In the genomic region with DNA sequence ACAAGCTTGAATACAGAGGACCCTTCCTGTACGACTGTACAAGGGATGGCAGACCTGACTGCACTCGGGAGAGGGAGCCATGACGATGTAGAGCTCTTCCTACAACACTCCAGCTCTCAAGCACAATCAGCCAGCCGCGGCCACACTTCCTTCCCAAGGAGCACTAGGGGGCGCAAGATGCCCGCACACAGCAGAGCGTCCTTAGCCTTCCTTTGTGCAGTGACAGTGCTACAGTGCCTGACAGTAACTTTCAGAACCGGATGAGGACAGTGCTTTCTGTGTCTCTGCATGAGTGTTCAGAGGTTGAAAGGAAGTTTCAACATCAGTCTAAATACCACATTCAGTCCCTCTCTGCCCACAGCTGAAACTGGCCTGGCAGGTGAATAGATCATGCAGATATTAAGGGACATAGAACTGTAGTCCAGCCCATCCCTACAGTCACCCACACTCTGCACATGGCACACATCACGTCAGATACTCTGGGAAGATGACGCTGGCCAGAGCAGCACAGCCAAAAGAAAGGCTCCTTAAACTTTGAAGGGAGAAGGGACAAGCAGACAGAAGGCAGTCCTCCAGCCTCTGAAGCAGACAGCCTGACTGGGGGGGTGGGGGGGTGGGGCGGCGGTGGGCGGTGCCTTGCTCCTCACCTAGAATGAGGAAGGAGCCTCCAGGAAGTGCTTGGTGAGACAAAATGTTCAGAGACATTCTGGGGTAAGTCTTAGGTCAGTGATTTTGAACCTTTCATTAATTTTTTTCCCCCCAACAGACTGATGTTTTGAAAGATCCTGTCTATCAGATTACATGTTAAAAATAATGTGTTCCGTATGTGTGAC, we compare ENCODE assay signal across 8 mouse cellular contexts. TPM values are rescaled to one million over a fixed set of nuclear protein-coding genes. Genes with fewer than 3 reads are reported as not detected.
A peak's percentile ranks its signal among the peaks of the same experiment; 100 is the strongest.
DNase-seq lines count a peak whose midpoint lies in the region; ATAC-seq and TF ChIP-seq lines count a peak whose summit lies in the region.

No protein-coding gene starts in this region.

- in situ Hi-C loops in Patski (cut with MboI; ENCODE audit: low pct_unique_long_range_greater_than_20kb) = no loop called here

- no peak for DNase-seq in Patski (ENCODE audit: low read depth, low spot score)
- peak; percentile 85 for DNase-seq in cerebellum, postnatal 14 days
- DNase-seq in gastrocnemius, adult 18-20 months (ENCODE audit: low spot score) = peak; percentile 87
- peak; percentile 92 for DNase-seq in induced T-regulatory cell, adult 2 months (ENCODE audit: low read depth)
- DNase-seq in left cerebral cortex, adult 2 months (ENCODE audit: extremely low spot score in 1 of 2, low spot score in 2 of 2) = peak; percentile 80 to 81
- peak; percentile 70 for DNase-seq in retina, postnatal 7 days (ENCODE audit: low read depth, low spot score)
- DNase-seq in thymus, postnatal 4 days = peak; percentile 88

- 6% methylated on average over 15 of the region's 15 CpGs for WGBS in macrophage (ENCODE audit: missing documents)

- no peaks in the 10 kb centered on the region for H3K27me3 ChIP-seq in Patski

- ATAC-seq in Patski = peak; percentile 82

- no peak overlapping the region for H3K4me3 ChIP-seq in left cerebral cortex, adult 2 months
- H3K4me3 ChIP-seq in macrophage (ENCODE audit: inconsistent target) = no peak overlapping the region

- POLR2A ChIA-PET in Patski (lab: Charles Lee) = interaction anchor here (0.5 to 0.6 kb wide), 2 partner anchors 113 to 190 kb away, joined by 3 to 6 read pairs; no protein-coding TSS in a partner anchor

- no peak overlapping the region for H3K27ac ChIP-seq in left cerebral cortex, adult 2 months
- peak overlapping the region; percentile 33 for H3K27ac ChIP-seq in macrophage

- H3K79me2 ChIP-seq in macrophage (ENCODE audit: inconsistent target) = no peaks in the 10 kb centered on the region

- CTCF ChIA-PET in Patski (lab: Charles Lee) = interaction anchor here (0.6 to 2.3 kb wide), 18 partner anchors 10 to 181 kb away, joined by 3 to 23 read pairs (median 3); no protein-coding TSS in a partner anchor

- peak; percentile 97 for TF ChIP-seq CTCF in Patski (IDR thresholded peaks at IDR 0.05)
- TF ChIP-seq CTCF in left cerebral cortex, adult 2 months (IDR thresholded peaks at IDR 0.05) = peak; percentile 89

- H3K36me3 ChIP-seq in macrophage (ENCODE audit: inconsistent target) = no peaks in the 10 kb centered on the region

- intact Hi-C loops in left cerebral cortex, adult 2 months (cut with DNase I) = loop anchor here (1.0 to 2.0 kb wide), 3 partner anchors 47 to 121 kb away; no protein-coding TSS in a partner anchor

RNA-seq across cellular contexts. Expression of a gene that starts 42.6 kb away (rescaled TPM):
- polyA plus RNA-seq in Patski (2021) (not detected), macrophage (2018) (not detected in 3 replicates)
- not detected for total RNA-seq in gastrocnemius, adult 18-20 months (2021)
- not detected for total RNA-seq in left cerebral cortex, adult 2 months (2021)
- total RNA-seq in macrophage (2018; cell fraction: chromatin; rRNA removed) = not detected
- total RNA-seq in macrophage (2018; cell fraction: cytosol; rRNA removed) = not detected
- total RNA-seq in macrophage (2018; cell fraction: nucleus; rRNA removed) = not detected

RNA-seq across cellular contexts. Expression of a gene that starts 57.0 kb away (rescaled TPM):
- polyA plus RNA-seq in Patski (2021) = 45.2 TPM
- total RNA-seq in gastrocnemius, adult 18-20 months (2021) = 1 to 10 TPM; 5.3 to 6.9 TPM
- 1 to 10 TPM; 2.9 to 3.0 TPM for total RNA-seq in left cerebral cortex, adult 2 months (2021)
- total RNA-seq in macrophage (2018; cell fraction: chromatin; rRNA removed) = 1 to 10 TPM in 3 of 26 experiments, under 1 TPM in 7, not detected in 16; 0.28 to 2.7 (median 0.61) TPM
- total RNA-seq in macrophage (2018; cell fraction: cytosol; rRNA removed) = under 1 TPM in 8 of 26 experiments, not detected in 18; 0.09 to 0.19 (median 0.10) TPM
- under 1 TPM in 6 of 26 experiments, not detected in 20; 0.23 to 0.86 (median 0.29) TPM for total RNA-seq in macrophage (2018; cell fraction: nucleus; rRNA removed)
- polyA plus RNA-seq in macrophage (2018) = not detected in 3 replicates
